Mouse (Mus musculus) lung, embryonic 16.5 days (tissue): ENCODE data around the gene P2ry6. TPM values are rescaled to one million over a fixed set of nuclear protein-coding genes. Genes with fewer than 3 reads are reported as not detected.

Experiments used
- ATAC-seq: fragments of 200-750 bp; cut with Nextera tagmentation; 2 replicates; pipeline ENCODE4 v1.8.0; 2017; ENCODE audit warnings: low read depth, mild to moderate bottlenecking, moderate library complexity
- H3K27ac ChIP-seq: fragments of 300-500 bp; sonication (generic); 2 replicates; pipeline ENCODE4 v1.5.1; 2014; ENCODE audit warnings: mild to moderate bottlenecking, control low read depth, low read length
- H3K27me3 ChIP-seq: fragments of 300-500 bp; sonication (generic); 2 replicates; pipeline ENCODE4 v1.6.1; 2014; ENCODE audit warnings: low read depth, low read length, mixed read lengths; ENCODE audit not compliant: control insufficient read depth, insufficient read depth
- H3K36me3 ChIP-seq: fragments of 300-500 bp; sonication (generic); 2 replicates; pipeline ENCODE4 v1.6.1; 2014; ENCODE audit warnings: low read length; ENCODE audit not compliant: control insufficient read depth, insufficient read depth
- H3K4me1 ChIP-seq: fragments of 300-500 bp; sonication (generic); replicated peaks from 2 replicates; pipeline ENCODE4 v1.6.1; 2014; ENCODE audit warnings: low read length, mixed read lengths; ENCODE audit not compliant: control insufficient read depth, insufficient read depth
- H3K4me2 ChIP-seq: fragments of 300-500 bp; sonication (generic); 2 replicates; pipeline ENCODE4 v1.6.1; 2014; ENCODE audit warnings: low read depth, low read length, control low read depth
- H3K4me3 ChIP-seq: fragments of 300-500 bp; sonication (generic); 2 replicates; pipeline ENCODE4 v1.5.1; 2014; ENCODE audit warnings: mild to moderate bottlenecking, low read length, control low read depth
- H3K9ac ChIP-seq: fragments of 300-500 bp; sonication (generic); 2 replicates; pipeline ENCODE4 v1.6.1; 2014; ENCODE audit warnings: low read length, control low read depth
- H3K9me3 ChIP-seq: fragments of 300-500 bp; sonication (generic); 2 replicates; pipeline ENCODE4 v1.6.1; 2016; ENCODE audit warnings: low read length; ENCODE audit not compliant: control insufficient read depth
- WGBS: fragments of 180-500 bp; shearing (Covaris S2); extraction: QIAGEN DNeasy Blood & Tissue Kit; methylation state at CpG from one replicate; pipeline ENCODE4 v1.1.7; 2014; 5-methylcytosine and 5-hydroxymethylcytosine counted together
- polyA plus RNA-seq: library from polyadenylated mRNA; unstranded; fragments of >200 nt; fragmentation: Nextera tagmentation; extraction: Ambion mirVana; gene quantifications from 2 replicates; pipeline ENCODE4 v1.2.1, GENCODE M21; 2015

Gene P2ry6
- polyA plus RNA-seq, 1 experiment from 2014 or later = 10.1 TPM

DNA sequence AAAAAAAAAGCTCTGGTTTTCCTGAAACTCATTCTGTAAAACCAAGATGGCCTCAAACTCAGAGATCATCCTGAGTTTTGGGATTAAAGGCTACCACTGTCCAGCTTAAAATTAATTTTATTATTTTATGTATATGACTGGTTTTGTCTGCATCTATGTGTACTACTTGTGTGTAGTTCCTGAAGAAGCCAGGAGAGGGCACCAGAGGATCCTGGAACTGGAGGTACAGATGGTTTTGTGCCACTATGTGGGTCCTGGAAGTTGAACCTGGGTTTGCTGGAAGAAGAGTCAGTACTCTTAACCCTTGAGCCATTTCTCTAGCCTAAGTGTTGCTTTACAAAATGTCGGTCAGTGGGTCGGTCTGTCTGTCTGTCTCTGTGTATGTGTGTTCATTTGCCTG lies 16.0 kb downstream of the P2ry6 start:
- WGBS = 100% methylated on average over 2 of the region's 2 CpGs
- Histone ChIP-seq H3K36me3 (no peaks in the 10 kb centered on the region), H3K9me3 (no peaks in the 10 kb centered on the region), H3K4me3 (no peak overlapping the region), H3K4me2 (no peak overlapping the region), H3K9ac (no peak overlapping the region), H3K27ac (no peak overlapping the region), H3K4me1 (no peaks in the 10 kb centered on the region), H3K27me3 (no peaks in the 10 kb centered on the region)
- ATAC-seq = no peak

DNA sequence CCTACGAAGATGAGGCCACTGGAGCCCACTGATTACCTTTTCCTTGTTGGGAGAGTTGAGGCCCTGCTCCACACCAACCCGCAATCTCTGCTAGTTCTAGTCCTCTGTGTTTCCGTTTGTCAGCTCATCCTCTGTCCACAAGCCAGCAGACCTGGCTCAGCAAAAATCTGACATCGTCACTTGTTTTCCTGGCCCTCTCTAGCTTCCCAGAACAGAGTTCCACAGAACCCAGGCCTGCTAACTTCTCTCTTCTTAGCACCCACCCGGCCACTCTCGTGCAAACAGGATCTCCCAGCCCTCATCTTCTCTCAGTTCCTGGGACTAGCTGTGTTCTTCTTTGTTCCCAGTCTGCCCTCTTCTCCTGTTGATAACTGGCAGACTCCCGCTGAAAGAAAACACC lies 21.8 kb downstream of the P2ry6 start:
- ATAC-seq = no peak
- Histone ChIP-seq H3K36me3 (no peaks in the 10 kb centered on the region), H3K27ac (no peak overlapping the region), H3K4me3 (no peak overlapping the region), H3K4me1 (peaks cover 18% of the 10 kb centered on the region), H3K9me3 (no peaks in the 10 kb centered on the region), H3K27me3 (no peaks in the 10 kb centered on the region), H3K4me2 (no peak overlapping the region), H3K9ac (no peak overlapping the region)
- WGBS = 65% methylated on average over 7 of the region's 7 CpGs

DNA sequence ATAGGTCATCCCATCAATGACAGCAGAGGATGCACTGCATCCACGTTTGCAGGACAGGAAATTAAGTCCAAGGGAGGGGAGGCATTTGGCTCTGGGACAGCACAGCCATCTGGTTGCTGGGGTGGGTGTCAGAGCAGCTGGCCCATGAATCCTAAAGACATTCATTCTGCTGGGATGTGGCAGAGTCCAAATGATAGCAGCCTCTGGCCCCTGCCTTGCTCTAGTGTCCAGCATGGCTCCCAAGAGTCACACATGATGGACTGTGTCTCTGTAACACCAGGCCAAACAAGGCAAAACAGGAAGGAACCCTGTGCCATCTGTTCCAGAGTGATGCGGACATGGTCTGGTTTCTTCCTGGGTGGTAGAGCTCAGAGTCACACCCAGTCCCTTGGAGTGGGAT lies 22.5 kb downstream of the P2ry6 start:
- ATAC-seq = peak; percentile 68
- H3K4me2 ChIP-seq = no peak overlapping the region
- no peaks in the 10 kb centered on the region for H3K9me3 ChIP-seq
- no peak overlapping the region for H3K4me3 ChIP-seq
- WGBS = 44% methylated on average over 2 of the region's 2 CpGs
- H3K4me1 ChIP-seq = peaks cover 18% of the 10 kb centered on the region
- H3K36me3 ChIP-seq = no peaks in the 10 kb centered on the region
- H3K27ac ChIP-seq = peak overlapping the region; percentile 1; the same call in 1 of the 2 replicates
- no peak overlapping the region for H3K9ac ChIP-seq
- H3K27me3 ChIP-seq = no peaks in the 10 kb centered on the region

DNA sequence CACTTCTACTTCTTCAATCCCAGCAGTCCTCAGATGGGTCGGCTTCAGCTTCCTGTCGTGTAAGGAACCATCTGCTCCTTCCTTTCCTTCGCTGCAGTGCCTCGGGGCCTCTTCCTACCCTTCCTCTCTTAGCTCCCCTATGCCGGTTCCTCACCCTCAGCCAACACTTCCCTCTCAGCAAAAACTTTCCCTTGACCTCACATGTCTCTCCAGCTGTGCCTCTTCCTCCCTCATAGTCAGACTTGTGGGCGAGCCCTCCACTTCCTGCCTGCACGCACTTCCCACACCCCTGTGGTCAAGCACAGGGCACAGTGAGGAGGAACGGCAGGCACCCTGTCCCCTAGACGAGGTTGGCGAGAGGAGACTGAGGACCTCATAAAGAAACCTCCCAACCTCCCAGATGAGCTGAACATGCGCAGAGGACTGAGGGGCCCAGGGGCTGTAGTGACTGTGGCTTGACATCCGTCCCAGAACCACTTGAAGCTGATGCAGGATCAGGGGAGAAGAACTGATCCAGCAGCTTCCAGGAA lies 23.9 kb downstream of the P2ry6 start:
- ATAC-seq = peak; percentile 83
- Histone ChIP-seq H3K4me3 (no peak overlapping the region), H3K9me3 (no peaks in the 10 kb centered on the region), H3K27ac (peak overlapping the region; percentile 82), H3K27me3 (no peaks in the 10 kb centered on the region), H3K4me1 (peaks cover 18% of the 10 kb centered on the region), H3K36me3 (no peaks in the 10 kb centered on the region), H3K4me2 (no peak overlapping the region), H3K9ac (no peak overlapping the region)
- 33% methylated on average over 12 of the region's 12 CpGs for WGBS

DNA sequence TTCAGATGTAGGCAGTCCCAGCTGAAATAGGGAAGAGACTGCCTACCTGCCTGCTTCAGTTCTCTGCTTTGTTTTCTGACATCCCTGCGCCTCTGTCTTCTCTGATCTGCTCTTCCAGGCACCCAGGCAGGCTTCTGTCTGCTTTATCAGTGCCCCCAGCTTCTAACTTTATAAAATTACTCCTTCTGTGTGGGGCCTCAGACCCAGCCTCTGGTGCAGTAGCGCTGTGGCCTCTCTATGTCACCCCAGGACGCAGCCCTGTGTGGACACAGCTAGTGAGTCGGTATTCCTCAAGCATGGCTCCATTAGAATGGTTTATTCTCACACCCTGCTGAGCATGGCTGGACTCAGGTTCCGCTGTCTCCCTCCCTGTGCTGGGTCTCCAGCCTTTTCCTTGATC lies 24.4 kb downstream of the P2ry6 start:
- H3K27me3 ChIP-seq = no peaks in the 10 kb centered on the region
- no peaks in the 10 kb centered on the region for H3K9me3 ChIP-seq
- 67% methylated on average over 5 of the region's 5 CpGs for WGBS
- H3K27ac ChIP-seq = peak overlapping the region; percentile 82
- no peak overlapping the region for H3K4me2 ChIP-seq
- H3K9ac ChIP-seq = no peak overlapping the region
- ATAC-seq = peak; percentile 31
- H3K4me1 ChIP-seq = peaks cover 18% of the 10 kb centered on the region
- no peaks in the 10 kb centered on the region for H3K36me3 ChIP-seq
- no peak overlapping the region for H3K4me3 ChIP-seq

DNA sequence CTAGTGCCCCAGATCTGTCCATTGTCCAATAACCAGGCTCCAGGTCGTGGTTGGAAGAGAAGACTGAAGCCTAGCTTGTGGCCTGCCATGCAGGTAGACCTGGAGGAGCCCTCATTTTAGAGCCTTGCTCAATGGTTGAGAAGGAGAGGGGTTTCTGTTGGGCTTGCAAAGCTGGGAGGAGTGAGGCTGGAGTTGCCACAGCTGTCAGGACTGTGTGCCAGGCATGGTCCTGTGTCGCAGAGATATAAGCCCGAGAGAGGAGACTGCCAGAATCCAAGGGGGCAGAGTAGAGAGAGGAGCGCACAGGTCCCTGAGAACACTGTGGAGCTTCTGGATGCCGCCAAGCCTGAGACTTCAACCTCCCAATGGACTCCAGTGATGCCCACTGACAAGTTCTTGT lies 29.7 kb downstream of the P2ry6 start:
- Histone ChIP-seq H3K4me1 (peaks cover 24% of the 10 kb centered on the region), H3K9ac (no peak overlapping the region; the same call in 1 of the 2 replicates), H3K36me3 (no peaks in the 10 kb centered on the region), H3K4me3 (no peak overlapping the region), H3K4me2 (no peak overlapping the region), H3K27ac (no peak overlapping the region; the same call in 1 of the 2 replicates), H3K9me3 (no peaks in the 10 kb centered on the region), H3K27me3 (no peaks in the 10 kb centered on the region)
- no peak for ATAC-seq
- 72% methylated on average over 5 of the region's 5 CpGs for WGBS

DNA sequence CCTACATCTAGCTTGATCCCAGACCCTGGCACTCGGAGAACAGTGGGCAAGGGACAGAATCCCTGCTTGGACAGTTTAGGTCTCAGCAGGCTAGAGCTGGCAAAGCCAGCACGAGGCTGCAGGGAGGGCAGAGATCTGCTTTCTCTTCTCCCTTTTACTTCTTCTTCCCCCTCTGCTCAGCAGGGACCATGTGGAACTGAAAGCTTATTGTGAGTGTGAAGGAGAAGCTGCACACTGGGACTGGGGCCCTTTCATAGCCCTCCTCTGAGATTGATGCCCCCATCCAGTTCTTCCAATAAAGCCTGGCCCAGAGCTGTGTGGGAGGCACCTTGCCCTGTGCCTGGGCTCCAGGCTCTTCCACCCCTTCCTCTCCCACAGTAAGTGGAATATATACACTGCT lies 30.1 kb downstream of the P2ry6 start:
- WGBS = 77% methylated on average over 2 of the region's 2 CpGs
- H3K27ac ChIP-seq = no peak overlapping the region; the same call in 1 of the 2 replicates
- H3K4me1 ChIP-seq = peaks cover 21% of the 10 kb centered on the region
- ATAC-seq = no peak
- no peaks in the 10 kb centered on the region for H3K36me3 ChIP-seq
- no peaks in the 10 kb centered on the region for H3K27me3 ChIP-seq
- H3K4me3 ChIP-seq = no peak overlapping the region
- no peak overlapping the region; the same call in 1 of the 2 replicates for H3K9ac ChIP-seq
- H3K9me3 ChIP-seq = no peaks in the 10 kb centered on the region
- no peak overlapping the region for H3K4me2 ChIP-seq

DNA sequence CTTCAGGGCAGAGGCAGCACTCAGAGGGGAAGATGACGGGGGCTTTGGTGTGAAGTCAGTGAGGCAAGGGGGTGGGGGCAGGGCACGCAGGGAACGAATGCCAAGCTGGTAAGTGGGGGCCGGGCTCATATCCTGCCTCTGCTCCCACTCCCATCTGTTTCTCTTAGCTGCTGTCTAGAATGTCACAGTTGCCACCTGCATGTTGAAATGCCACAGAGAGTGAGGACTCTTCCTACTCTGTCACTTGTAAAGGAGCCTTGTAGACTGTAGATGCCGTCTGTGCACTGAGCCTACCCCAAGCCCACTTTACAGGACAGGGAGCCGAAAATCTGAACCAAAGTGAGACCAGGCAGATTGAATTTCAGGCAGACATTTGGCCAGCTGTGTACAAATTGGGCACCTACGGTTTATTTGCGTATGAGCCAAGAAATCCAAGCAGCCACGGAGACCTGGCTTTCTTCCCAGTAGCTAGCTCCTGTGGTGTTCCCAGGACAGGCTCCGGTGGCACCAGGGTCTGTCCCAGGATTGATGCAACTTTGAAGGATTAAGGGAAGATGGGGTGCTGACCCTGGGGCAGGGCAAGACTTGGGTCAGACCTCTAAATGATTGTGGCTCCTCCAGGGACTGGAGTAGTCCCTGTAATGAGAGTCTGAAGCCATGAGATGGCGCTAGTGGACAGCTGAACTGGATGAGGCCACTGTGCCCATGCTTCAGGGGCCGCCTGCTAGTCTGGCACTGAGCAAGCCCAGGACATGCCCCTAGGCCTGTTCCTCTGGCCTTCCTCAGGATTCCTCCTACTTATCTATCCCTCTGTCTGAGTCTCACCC lies 31.4 kb downstream of the P2ry6 start:
- peak; percentile 66 for ATAC-seq
- Histone ChIP-seq H3K36me3 (no peaks in the 10 kb centered on the region), H3K4me2 (no peak overlapping the region), H3K27ac (no peak overlapping the region), H3K4me1 (peaks cover 21% of the 10 kb centered on the region), H3K9ac (0 out of 2 replicates have a peak overlapping the region, but pooled peaks have one; percentile 32), H3K9me3 (no peaks in the 10 kb centered on the region), H3K27me3 (no peaks in the 10 kb centered on the region), H3K4me3 (no peak overlapping the region)
- 23% methylated on average over 12 of the region's 12 CpGs for WGBS

DNA sequence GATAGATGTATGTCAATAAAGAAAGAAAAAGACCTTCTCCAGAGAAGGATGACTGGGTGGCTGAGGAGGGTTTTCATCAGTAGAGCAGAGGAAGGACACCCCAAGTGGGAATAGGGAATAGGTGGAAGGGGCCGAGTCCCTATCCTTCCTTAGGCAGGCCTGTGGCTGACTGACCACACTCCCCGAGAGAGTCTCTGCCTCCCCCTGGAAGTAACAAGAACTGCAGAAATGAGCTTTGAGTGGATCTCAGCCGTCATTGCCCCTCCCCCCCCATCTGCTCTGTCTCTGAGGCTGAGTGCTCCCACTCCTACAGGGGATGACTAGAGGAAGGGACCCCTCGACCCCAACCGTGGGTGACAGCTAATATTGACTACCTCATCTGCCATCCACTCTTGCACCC lies 33.3 kb downstream of the P2ry6 start:
- H3K9me3 ChIP-seq = no peaks in the 10 kb centered on the region
- WGBS = 32% methylated on average over 5 of the region's 5 CpGs

More for the DNA sequence above, 33.3 kb downstream of the P2ry6 start:
- H3K36me3 ChIP-seq = no peaks in the 10 kb centered on the region
- no peaks in the 10 kb centered on the region for H3K27me3 ChIP-seq
- H3K4me2 ChIP-seq = no peak overlapping the region
- H3K4me1 ChIP-seq = peaks cover 21% of the 10 kb centered on the region
- no peak overlapping the region for H3K9ac ChIP-seq
- H3K27ac ChIP-seq = no peak overlapping the region
- no peak overlapping the region for H3K4me3 ChIP-seq
- ATAC-seq = no peak
